Mouse (Mus musculus) thymus, adult 2 months (tissue): Measurements from ENCODE around the gene Clptm1l.

Experiments used
- CTCF ChIP-seq: fragments of 200-500 bp; IDR thresholded peaks from 2 replicates; pipeline ENCODE4 v1.5.1; 2012; ENCODE audit warnings: mild to moderate bottlenecking, control low read depth, low read length, moderate library complexity, borderline replicate concordance; ENCODE audit not compliant: control insufficient read depth, poor library complexity, insufficient read depth; ENCODE audit errors: extremely low read depth
- POLR2A ChIP-seq: fragments of 200-500 bp; IDR thresholded peaks from 2 replicates; pipeline ENCODE4 v1.6.1; 2012; ENCODE audit warnings: mild to moderate bottlenecking, low read length, control low read depth, moderate library complexity; ENCODE audit not compliant: control insufficient read depth, poor library complexity, insufficient read depth; ENCODE audit errors: extremely low read depth

- TF ChIP-seq CTCF = no peak
- no peak for TF ChIP-seq POLR2A
Measured at GRCm38 (mm10) chr13:73564201-73564600, 39.6 kb upstream of the Clptm1l start.
